Mouse (Mus musculus) bone marrow, adult 2 months (tissue): ENCODE measurements around the gene Snx32.

Source experiments
- CTCF ChIP-seq: fragments of 200-500 bp; IDR thresholded peaks from 2 replicates; pipeline ENCODE4 v1.5.1; 2011; ENCODE audit warnings: low read length, control low read depth; ENCODE audit not compliant: control insufficient read depth, insufficient read depth
- POLR2A ChIP-seq: fragments of 200-500 bp; IDR thresholded peaks from 2 replicates; pipeline ENCODE4 v1.6.1; 2011; ENCODE audit warnings: low read depth, mild to moderate bottlenecking, control low read depth, low read length, borderline replicate concordance; ENCODE audit not compliant: control insufficient read depth

DNA sequence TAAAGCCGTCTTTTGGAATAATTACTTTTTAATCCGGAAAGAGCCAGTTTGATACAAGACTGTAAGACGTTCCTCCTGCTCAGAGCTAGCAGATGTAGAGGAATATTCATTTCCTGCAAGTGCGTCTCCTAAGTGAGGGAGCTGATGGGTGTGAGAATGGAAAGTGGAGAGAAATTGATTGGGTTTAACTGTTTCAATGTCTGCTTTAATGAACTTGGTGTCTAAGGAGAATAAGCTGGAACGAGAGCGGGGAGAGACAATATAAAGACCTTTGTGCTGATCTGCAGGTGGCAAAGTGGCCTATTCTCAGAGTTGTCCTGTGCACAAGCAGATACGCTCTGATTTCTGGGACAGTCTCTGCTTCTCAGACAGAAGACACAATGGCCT lies 19.8 kb upstream of the Snx32 start:
- TF ChIP-seq CTCF (no peak), POLR2A (no peak)
